Mouse (Mus musculus): ENCODE results near the gene Msln.

DNA sequence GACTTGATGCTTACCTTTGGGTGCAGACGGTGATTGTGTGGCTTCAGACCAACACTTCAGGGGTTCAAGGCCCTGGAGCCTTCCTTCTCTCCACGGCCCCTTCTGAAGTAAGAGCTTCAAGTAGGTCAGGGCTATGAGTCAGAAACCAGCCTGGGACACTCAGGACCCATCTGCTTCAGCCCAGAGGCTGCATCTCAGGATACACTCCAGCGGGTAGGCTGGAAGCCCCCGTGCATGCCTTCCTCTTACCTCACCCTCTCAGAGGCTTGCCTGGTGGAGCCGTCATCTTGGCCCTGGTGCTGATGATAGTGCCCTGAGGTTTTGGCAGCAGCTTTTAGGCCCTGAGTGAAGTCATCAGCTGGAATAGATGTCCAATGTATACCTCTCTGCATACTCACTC is 18.9 kb downstream of the Msln start:
- TF ChIP-seq CTCF (IDR thresholded peaks at IDR 0.05; ENCODE audit: extremely low read depth, insufficient read depth, insufficient read length, insufficient replicate concordance) (no peak), POLR2A (IDR thresholded peaks at IDR 0.05; ENCODE audit: low read depth, low read length) (no peak)
